Mouse (Mus musculus): ENCODE data around the gene Vps35l. TPM values are rescaled to one million over a fixed set of nuclear protein-coding genes. Genes with fewer than 3 reads are reported as not detected.
A peak's percentile ranks its signal among the peaks of the same experiment; 100 is the strongest.

The Vps35l gene
- total RNA-seq, 2 experiments from 2014 or later, result 58.2 to 61.4 TPM

DNA sequence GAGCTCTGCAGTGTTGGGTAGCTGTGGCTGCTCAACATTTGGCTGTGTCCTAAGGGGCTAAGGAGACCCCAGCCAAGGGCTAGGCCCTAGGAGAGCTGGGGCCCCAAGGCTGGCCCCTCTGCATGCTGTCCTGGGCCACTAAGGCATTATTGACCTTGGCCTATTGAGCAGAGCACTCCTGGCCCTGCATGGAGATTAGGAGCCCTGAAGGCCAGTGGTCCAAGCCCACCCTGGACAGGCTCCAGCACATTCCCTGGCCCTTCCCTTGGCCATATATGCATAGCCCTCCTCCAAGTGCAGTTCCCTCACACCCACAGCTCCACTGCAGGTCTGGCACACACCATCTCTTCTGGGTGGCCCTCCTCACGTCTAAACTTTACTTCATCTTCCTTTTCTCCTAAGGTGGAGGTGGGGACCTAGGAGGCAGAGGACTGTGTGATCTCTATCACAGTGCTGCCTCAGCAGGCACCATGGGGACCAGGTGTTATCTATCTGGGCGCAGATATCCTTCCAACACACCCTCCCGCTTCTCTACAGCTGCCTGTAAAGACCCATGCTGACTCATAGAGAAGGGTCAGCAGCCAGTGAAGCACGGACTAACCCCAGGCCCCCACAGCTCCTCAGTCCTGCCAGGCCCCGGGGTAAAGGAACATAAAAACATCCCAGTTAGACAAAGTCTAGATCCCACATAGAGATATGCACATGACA, 109.7 kb downstream of the Vps35l start:
- DNase-seq (ENCODE audit: low spot score in 2 of 2), result no peak
- intact Hi-C loops (cut with DNase I), result loop anchor here (5.0 kb wide), 1 partner anchor 82 kb away; no protein-coding TSS in a partner anchor

DNA sequence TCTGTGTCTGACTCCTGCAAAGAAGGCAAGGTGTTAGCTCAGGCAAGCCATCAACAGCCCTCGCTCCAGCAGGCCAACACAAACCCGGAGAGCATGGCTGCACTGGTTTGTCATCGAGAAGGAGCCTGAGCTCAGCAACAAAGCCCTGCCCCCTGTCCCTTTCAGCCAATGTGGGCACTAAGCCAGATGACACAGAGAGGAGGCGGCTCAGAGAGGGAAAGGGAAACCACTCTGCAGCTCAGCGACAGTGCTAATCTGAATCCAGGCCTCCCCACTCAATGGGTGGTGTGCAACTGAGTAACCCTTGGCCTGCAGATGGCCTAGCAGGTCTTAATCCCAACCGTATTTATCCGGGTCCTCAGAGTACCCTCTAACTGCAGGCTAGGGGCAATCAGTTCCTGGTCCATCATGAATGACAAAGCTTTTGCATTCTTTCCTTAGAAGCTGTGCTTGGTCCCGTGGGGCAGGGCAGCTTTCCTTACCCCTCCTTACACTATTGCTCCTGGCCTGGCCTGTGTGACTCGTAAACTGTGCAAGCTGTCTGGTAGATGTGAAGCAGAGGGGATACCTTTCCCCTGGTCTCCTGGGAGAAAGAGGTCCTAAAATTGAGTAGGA, 110.8 kb downstream of the Vps35l start:
- DNase-seq (ENCODE audit: low spot score in 2 of 2), result no peak
- intact Hi-C loops (cut with DNase I), result loop anchor here (5.0 kb wide), 1 partner anchor 83 kb away; no protein-coding TSS in a partner anchor

DNA sequence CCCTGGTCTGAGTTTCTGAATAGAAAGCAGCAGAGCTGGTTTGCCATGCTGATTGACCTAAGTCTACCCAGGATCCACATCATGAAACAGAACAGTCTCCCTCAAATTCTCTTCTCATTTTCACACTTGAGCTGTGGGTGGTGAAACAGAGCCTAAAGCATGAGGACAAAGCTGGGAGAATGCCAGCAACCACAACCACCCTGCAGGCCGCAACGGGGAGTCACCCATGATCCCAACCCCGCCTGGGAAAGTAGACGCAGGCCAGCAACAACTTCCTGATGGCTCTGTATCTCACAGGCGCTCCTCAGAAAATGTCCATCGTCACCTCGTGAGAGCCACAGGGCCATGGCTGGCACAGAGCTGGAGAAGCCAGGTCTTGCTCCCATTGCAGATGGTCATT, 111.5 kb downstream of the Vps35l start:
- DNase-seq (ENCODE audit: low spot score in 2 of 2), result no peak
- intact Hi-C loops (cut with DNase I), result loop anchor here (5.0 kb wide), 1 partner anchor 84 kb away; no protein-coding TSS in a partner anchor

DNA sequence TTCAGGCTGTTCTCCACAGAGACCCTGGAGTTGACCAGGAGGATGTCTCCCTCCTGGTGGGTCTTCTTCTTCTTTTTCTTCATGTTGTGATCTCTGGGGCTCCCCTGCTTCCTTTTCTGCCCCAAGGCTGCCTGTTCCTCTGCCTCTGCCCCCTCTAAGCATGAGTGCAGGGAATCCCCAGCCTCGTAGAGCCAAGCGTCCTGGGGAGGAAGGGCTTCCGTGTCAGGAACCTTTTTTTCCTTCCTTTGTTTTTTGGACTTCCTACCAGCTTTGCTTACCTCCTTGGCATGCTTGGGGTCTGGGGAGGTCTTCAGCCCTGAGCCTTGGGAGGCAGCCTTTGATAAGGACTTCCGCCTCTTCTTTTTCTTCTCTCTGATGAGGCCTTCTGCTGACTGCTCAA, 112.6 kb downstream of the Vps35l start:
- DNase-seq (ENCODE audit: low spot score in 2 of 2), result no peak
- intact Hi-C loops (cut with DNase I), result loop anchor here (5.0 kb wide), 1 partner anchor 85 kb away; no protein-coding TSS in a partner anchor

DNA sequence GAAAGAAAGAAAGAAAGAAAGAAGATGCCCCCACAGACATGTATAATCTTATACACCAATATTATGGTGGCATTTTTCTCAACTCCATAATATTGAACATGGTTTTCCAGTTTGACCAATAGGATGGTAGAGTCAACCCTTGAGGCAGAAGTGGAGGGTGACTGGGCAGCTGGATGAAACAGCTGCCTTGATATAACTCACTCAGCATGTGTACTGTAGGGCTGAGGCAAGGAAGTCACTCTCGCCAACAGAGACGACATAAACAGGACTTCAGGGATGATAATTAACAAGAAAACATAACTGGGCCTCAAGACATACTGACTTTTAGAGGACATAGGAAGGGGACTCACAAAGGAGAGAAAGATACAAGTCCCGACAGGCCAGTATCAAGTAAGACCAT, 114.6 kb downstream of the Vps35l start:
- intact Hi-C loops (cut with DNase I), result loop anchor here (5.0 kb wide), 2 partner anchors 87 to 138 kb away; no protein-coding TSS in a partner anchor
- DNase-seq (ENCODE audit: low spot score in 2 of 2), result no peak

DNA sequence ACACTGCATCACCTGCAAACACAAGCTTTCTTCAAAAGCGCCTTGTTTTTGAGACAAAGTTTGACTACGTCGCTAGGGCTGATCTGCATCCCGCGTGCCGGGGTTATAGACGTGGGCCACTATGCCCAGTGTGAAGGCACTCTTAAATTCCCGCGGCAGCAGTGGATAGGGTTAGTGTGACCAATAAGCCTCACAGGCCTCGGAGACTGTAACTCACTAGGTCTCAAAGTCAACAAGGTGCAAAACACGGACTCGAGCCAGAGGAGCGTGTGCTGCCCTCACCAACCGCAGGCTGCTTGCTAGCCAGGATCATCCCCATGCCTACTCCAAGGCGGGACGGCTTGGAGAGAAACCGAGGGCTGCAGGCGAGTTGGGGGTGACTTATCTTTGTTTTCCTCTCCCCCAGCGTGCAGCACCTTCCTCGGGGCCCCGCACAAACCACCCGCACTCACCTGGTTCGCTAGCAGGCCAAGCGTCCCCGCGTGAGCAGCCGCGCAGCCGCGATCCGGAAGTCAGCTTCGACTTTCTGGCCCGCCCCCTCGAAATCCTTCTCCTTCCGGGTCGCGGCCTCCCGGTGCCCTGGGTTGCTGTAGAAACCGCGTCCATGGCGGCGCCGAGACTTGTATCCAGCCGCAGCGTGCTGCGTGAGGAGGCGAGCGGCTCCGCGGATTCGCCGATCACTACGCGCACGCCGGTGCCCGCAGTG, 115.3 kb downstream of the Vps35l start, which contains the start of gene Iqck:
Gene Iqck (plus strand): TSS at position 582 of the 706 bp plus-strand sequence.
- intact Hi-C loops (cut with DNase I), result loop anchor here (5.0 kb wide), 1 partner anchor 137 kb away; no protein-coding TSS in a partner anchor
- peak; percentile 94 for DNase-seq (ENCODE audit: low spot score in 2 of 2)

DNA sequence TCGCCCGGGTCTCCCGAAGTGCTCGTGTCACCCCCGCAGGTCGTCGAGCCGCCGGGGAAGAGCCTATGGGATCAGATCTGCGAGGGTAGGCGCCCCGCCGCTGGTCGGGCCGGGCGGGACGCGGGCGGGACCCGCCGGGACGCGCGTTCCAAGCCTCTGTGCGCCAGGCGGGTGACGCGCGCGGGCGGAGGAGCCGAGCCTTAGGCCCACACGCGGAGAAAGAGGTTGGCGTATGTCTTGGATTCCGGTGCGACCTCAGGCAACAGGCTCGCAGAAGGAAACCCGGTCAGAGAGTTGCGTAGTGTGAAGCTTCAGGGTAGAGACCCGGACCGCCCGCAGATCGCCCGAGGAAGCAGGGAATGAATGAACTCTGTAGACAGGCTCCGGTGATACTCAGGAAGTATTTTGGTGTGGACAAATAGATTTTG, 115.9 kb downstream of the Vps35l start, which contains the start of gene Knop1:
Gene Knop1 (minus strand): TSS at position 378 of the 428 bp plus-strand sequence.
- intact Hi-C loops (cut with DNase I), result loop anchor here (5.0 kb wide), 1 partner anchor 136 kb away; no protein-coding TSS in a partner anchor
- DNase-seq (ENCODE audit: low spot score in 2 of 2), result no peak

DNA sequence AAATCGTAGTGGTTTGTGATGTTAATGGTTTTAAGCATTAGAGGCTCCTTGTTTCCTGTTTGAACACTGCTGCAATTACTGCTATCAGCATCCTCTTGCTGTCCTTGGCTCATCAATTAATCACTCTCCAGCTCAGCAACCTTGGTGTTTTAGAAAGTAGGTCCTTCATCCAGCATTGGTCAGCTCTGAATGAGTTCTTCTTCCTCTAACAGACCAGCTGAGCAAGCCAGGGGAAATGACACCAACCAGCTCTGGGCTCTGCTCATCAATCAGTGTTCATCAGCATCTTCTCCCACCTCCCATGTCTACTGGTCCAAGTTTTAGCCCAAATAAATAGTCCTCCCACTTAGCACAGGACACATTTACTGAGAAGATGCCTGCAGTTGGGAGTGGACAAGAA, 118.6 kb downstream of the Vps35l start:
- intact Hi-C loops (cut with DNase I), result loop anchor here (5.0 kb wide), 1 partner anchor 134 kb away; no protein-coding TSS in a partner anchor
- no peak for DNase-seq (ENCODE audit: low spot score in 2 of 2)

DNA sequence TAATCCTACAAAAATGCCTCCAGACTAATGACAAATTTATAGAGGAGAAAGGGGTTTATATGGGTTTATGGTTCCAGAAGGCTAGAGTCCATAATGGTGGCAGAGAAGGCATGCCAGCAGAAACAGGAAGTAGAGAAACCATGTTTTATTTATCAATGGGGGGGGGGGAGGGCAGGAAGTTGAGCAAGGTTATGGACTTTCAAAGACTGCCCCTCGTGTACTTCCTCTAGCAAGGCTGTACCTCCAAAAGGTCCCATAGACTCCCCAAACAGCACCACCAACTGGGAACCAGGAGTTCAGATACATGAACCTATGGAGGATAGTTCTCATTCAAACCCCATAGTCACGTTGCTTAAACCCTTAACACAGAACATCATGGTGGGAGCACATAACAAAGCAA, 125.3 kb downstream of the Vps35l start:
- intact Hi-C loops (cut with DNase I), result no loop called here
- no peak for DNase-seq (ENCODE audit: low spot score in 2 of 2)

DNA sequence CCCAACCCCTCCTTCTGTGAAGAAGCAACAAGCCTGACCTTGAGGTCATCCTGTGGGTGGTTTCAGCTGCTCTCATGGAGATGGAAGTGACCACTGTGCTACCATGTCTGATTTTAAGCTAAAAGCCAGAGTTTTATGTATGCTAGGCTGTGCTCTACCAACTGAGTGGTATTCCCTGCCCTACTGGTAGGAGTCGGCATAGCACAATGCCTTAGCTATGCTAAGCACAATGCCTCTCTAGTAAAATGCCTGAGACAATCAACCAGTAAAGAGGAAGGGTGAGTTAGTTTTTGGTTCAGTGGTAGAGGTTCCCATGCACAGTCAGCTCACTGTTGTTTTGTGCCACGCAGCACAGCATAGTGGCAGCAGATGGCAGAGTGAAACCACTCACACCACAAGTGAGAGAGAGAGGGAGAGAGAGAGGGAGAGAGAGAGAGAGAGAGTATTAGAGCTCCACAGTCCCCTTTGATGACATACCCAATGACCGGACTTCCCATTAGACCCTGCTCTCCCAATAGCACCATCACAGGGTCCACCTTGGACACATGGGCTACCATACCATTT, 139.5 kb downstream of the Vps35l start:
- DNase-seq (ENCODE audit: low spot score in 2 of 2), result no peak
- intact Hi-C loops (cut with DNase I), result no loop called here

DNA sequence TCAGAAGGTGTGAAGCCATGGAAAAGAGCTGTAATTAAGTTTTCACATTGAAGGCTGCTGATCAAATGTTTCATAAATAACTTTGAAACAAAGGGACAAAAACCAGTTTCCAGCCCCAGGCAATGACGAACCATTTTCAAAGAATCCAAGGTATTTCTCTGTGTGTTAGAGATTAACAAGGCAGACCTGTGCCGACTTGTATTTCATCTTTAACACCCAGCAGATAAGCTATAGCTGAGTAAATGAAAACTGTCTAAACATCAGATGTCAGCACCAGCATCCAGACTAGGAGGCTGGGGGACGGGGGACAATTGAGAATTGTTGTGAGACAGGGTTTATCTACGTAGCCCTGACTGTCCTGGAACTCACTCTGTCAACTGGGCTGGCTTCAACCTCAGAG, 143.9 kb downstream of the Vps35l start:
- intact Hi-C loops (cut with DNase I), result no loop called here
- no peak for DNase-seq (ENCODE audit: low spot score in 2 of 2)

DNA sequence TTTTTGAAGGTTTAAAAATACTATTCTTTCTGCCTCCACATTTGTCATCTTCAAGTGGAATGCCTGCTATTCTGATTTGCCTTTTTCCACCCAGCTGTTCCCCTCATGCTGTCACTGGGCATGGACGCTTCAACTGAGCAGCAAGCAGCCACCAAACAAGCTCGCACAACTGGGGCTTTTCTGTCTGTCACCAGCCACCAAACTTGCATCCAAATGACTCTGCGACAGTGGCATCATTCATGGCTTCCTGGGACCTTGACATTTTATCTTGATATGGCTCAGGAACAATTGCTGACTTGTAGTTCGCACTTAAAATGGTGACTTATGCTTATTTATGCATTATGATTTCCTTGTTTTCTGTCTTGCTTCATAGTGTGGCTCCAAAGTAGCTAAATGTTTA, 144.9 kb downstream of the Vps35l start:
- intact Hi-C loops (cut with DNase I), result no loop called here
- no peak for DNase-seq (ENCODE audit: low spot score in 2 of 2)

DNA sequence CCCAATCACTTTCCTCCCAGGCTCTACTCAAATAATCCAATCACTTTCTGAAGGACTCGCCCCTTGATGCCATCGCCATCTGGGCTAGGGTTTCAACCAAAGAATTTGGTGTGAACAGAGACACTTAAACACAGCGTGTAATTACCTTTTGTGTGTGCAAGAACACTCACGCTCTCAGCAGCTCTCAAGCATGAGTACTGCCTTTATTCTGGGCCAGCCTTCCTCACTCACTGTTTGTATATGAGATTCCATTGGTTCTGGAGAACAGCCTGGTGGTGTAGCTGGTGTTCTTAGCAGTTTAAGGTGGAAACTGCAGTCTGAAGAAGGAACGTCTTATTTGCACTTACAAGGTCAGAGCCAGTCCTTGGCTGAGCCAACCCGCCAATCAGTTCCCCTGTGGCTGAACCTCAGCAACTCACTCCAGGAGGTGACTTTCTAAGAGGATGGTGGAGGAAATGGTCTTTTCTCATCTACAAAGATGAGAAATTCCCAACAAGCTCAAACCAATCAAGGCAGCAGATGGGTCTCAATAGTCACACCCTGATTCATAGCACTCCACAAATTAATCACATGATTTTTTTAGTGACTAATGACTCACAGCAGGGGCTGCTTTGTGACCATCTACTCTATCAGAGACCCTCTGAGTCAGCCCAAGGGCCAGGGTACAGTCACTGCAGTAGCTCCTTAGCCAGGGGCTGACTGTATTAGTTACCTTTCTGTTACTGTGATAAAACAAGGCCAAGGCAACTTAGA, 147.5 kb downstream of the Vps35l start:
- DNase-seq (ENCODE audit: low spot score in 2 of 2), result no peak
- intact Hi-C loops (cut with DNase I), result no loop called here

DNA sequence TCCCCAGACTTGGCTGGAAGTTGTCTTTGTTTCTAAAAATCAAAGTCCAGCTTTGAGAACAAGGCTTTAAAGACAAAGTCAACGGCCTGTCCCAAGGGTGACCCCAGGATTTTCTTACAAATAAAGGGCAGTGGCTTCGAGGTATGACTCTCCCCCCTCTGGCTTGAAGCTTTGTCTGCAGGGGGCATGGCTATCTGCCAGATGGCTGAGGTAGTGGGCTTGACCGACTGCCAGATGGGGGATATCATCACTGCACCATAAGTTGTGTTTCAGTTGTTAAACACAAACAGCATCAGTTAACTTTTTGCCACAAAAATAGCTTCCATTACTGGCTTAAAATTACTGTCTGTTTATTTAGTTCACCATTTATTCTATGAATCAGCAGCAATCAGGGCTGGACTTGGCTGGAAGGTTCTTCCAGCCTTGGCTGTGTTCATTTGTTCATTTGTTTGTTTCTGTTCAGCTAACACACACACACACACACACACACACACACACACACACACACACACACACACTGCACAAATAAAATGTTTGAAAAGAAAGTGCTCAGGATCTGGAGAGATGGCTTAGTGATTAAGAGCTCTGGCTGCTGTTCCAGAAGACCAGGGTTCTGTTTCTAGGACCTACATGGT, 149.1 kb downstream of the Vps35l start:
- intact Hi-C loops (cut with DNase I), result no loop called here
- DNase-seq (ENCODE audit: low spot score in 2 of 2), result no peak

Other genes with a start within 250 kb of the Vps35l start
- 1 to 10 TPM; 4.0 to 4.3 TPM for gene Itpripl2, start 248.3 kb upstream of the Vps35l start, total RNA-seq (2021)
- 10 to 100 TPM; 38.6 to 39.4 TPM for gene Coq7, start 206.9 kb upstream of the Vps35l start, total RNA-seq (2021)
- gene Tmc7, start 155.5 kb upstream of the Vps35l start, total RNA-seq (2021), result 10 to 100 TPM; 18.2 to 22.1 TPM
- under 1 TPM; 0.35 to 0.38 TPM for gene Tmc5, start 142.9 kb upstream of the Vps35l start, total RNA-seq (2021)
- 100 to 1,000 TPM; 325 to 333 TPM for gene Gde1, start 34.4 kb upstream of the Vps35l start, total RNA-seq (2021)
- 10 to 100 TPM; 37.4 to 38.6 TPM for gene Ccp110, start 27.7 kb upstream of the Vps35l start, total RNA-seq (2021)
- gene Iqck, start 115.5 kb downstream of the Vps35l start, total RNA-seq (2021), result 1 to 10 TPM; 3.0 to 3.3 TPM
- gene Knop1, start 116.0 kb downstream of the Vps35l start, total RNA-seq (2021), result 10 to 100 TPM; 36.8 to 39.6 TPM